Mouse (Mus musculus) cerebellum, postnatal 4 days (tissue): ENCODE data around the gene Gimap8.
"Not testable (repeated sequence)": the region's sequence is repeated elsewhere in the genome, so short reads cannot be mapped to it uniquely, and the experiment has no call there.

ENCODE experiments used
- DNase-seq, 2 experiments: peaks; one replicate each; pipeline ENCODE4 v3.0.0; 2022; ENCODE audit warnings: low spot score in 2 of 2, mixed read lengths in 1 of 2

Gimap8 gene

DNA sequence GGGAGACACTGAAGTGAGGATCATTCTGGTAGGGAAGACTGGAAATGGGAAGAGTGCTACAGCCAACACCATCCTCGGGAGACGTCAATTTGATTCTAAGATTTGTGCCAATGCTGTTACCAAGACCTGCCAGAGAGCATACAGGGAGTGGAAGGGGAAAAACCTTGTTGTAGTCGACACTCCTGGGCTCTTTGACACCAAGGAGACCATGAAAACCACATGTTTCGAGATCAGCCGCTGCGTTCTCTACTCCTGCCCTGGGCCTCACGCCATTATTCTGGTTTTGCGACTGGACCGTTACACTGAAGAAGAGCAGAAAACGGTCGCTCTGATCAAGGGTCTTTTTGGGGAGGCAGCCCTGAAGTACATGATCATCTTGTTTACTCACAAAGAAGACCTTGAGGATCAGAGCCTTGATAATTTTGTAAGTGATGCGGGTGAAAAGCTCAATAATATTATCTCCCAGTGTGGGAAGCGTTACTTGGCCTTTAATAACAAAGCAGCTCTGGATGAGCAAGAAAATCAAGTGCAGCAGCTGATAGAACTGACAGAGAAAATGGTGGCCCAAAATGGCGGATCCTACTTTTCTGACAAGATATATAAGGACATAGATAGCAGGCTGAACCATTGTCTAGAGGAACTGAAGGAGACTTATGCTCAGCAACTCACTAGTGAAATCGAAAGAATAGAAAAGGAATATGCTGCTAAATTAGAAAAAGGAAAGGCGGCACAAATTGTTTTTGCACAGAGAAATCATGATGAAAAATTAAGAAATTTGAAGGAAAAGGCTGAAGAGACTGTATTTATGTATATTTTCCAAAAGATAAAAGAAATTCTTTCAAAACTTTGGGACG lies 30.7 kb downstream of the Gimap8 start:
- no peak for DNase-seq

- DNase-seq: no peak
Observed at GRCm38 (mm10) chr6:48678391-48678790, 31.4 kb downstream of the Gimap8 start.

DNA sequence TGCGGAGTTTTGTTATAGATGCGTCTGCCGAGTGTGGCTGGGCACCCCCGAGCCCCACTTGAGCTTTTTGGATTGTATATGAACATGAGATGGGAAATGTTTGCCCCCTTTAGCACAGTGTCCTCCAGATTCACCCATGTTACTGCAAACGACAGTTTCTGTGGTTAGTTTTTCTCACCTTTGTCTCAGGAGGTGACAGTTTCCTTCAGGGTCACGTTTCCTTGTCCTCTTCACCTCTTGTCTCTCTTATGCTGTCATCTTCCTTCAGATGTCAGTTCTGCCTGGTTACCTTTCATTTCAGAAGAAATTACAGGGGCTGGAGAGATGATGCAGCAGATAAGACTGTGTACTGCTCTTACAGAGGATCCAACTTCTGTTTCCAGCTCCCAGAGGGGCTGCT lies 32.7 kb downstream of the Gimap8 start:
- DNase-seq: no peak

DNA sequence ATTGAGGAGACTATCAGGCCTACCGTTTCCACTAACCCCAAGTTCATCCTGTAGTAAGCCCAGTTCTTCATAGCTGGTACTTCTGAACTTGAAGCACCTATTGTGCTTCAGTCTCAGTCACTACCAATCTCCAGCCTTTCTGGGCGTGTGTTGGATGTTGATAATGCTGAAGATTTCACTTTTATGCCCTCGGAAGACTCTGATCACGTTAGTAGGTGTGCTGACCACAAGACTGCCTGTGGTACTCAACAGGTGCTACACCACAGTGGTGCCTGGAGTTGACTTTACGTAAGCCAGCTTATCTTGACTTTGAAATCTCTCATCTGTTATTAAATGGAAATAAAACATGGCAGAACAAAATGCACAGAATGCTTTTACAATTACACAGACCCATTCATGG lies 33.4 kb downstream of the Gimap8 start:
- DNase-seq: no peak

- no peak for DNase-seq
Observed at GRCm38 (mm10) chr6:48681472-48682090, 34.5 kb downstream of the Gimap8 start.

GRCm38 (mm10) chr6:48682271-48682670 lies 35.2 kb downstream of the Gimap8 start:
- DNase-seq: no peak

DNA sequence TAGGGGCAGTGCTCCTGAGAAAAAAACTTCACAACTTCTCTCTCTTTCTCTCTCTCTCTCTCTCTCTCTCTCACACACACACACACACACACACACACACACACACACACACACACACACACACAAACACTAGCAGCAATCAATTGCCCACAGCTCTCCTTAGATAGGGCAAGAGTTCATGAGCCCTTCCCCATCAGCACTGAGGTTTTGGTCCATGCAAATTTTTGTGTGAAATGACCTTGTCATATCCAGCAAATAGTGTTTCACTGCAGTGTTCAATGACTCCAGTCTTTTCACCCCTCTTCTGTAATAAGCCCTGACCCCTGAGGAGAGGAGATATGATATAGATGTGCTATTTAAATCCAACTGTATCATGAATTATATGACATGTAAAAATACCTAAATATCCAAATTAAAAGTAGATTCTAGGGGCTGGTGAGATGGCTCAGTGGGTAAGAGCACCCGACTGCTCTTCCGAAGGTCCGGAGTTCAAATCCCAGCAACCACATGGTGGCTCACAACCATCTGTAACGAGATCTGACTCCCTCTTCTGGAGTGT lies 36.3 kb downstream of the Gimap8 start:
- DNase-seq: not testable (repeated sequence)

GRCm38 (mm10) chr6:48684319-48684718 lies 37.3 kb downstream of the Gimap8 start, which contains the start of gene Gimap4:
Gene Gimap4, plus strand, starts transcription at chr6:48684549.
- DNase-seq: no peak

GRCm38 (mm10) chr6:48684806-48685205 lies 37.8 kb downstream of the Gimap8 start:
- no peak for DNase-seq

GRCm38 (mm10) chr6:48685251-48685650 lies 38.2 kb downstream of the Gimap8 start:
- DNase-seq: no peak

DNA sequence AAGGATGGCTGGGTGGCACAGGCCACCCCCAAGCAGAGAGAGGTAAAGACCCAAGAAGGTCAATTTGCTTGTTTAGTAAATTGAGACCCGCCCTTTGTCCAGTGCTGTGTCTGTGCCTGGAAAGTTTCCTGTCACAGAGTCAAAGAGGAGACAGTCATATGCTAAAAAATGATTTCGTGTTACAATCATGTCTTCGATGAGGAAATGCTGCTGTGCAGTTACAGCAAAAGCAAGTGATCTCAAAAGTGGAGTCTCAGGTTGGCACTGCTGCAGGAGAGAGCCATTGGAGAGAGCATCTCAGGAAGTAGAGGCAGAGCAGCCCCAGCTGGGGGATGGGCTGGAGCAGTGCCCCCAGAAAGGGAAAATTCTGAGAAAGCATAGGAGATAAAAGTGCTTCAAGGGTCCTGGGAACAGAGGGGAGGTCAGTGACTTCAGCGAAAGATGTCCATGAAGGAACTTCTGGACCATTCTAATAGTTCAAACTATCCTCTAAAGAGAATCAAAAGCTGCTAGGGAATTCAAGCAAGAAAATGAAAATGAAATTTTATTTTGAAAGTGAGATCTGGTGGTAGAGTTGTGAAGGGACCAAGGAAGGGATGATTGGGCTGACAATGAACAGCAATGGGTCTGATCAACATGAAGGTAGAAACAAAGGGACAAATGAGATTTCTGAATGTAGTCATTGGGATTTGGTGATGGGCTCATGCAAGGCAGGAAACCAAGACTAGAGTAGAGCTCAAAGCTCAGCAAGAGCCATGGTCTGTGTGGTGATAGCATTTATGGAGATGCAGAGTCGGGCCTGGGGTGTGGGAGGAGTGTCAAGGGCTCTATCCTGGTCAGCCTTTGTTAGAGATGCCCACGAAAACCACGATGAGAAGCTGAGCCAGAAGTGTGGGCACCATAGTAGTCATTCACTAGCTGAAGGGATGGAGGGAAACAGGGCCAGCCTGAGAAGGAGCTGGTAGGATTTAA lies 38.9 kb downstream of the Gimap8 start:
- no peak for DNase-seq

GRCm38 (mm10) chr6:48687077-48687476 lies 40.0 kb downstream of the Gimap8 start:
- DNase-seq: no peak

DNA sequence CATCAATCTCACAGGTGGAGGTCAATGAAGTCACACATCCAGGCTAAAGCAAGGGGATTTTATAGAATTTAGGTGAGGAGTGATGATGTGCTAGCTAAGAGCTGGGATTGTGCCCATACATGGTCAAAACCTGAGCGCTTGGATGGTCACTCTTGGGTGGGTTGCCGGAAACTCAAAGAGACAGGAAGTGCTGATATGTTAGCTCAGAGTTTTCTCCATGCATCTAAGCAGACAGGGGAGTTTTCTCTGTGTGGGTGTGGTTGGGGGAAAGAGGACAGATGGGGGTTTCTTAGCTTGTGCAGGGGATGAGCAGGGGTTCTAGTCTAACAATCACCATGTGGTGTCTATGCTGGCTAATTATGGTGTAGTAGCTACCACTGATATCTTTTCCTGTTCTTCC lies 42.3 kb downstream of the Gimap8 start:
- DNase-seq: no peak

DNA sequence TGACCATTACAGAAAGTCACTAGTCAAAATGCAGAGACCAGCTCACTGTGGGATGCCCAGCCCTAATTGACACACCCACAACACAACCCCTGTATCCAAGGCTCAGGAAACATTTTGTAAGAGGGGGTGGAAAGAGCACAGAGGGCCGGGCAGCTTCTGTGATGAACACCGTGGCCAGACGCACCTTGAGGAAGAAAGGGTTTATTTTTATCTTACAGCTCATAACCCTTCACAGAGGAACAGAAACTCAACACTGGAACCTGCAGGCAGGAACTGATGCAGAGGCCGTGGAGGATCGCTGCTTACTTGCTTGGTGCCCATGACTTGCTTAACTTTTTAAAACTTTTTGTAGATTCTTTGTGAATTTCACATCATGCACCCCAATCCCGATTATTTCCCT lies 45.9 kb downstream of the Gimap8 start:
- no peak for DNase-seq

DNA sequence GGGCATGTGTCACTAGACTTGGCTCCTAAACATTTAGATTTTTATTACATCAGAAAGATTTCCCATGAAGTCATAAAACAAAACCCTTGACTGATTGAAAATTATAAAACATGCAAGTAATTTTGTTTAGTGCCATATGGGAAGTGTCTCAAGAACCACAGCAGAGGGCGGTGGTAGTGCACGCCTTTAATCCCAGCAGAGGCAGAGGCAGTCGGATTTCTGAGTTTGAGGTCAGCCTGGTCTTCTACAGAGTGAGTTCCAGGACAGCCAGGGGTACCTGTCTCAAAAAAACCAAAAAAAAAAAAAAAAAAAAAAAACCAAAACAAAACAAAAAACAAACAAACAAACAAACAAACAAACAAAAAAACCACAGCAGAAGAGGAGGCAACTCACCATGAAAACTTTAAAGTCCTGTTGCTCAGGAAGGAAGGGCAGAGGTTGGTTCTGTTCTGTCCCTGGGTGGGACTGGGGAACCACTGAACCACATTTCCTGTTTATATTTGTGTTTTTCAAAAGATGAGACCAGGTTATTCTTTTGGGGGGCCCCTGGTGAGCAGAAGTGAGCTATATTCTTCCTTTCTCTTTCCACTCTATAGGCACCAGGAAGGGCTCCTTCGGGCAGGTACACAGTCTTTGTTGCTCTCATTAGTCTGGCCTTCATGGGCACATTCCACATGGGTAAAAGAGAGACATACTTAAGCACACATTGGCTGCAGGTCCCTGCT lies 50.0 kb downstream of the Gimap8 start:
- no peak for DNase-seq

GRCm38 (mm10) chr6:48697555-48697930 lies 50.5 kb downstream of the Gimap8 start:
- no peak for DNase-seq

- no peak for DNase-seq
Observed at GRCm38 (mm10) chr6:48698066-48698856, 51.2 kb downstream of the Gimap8 start.

DNA sequence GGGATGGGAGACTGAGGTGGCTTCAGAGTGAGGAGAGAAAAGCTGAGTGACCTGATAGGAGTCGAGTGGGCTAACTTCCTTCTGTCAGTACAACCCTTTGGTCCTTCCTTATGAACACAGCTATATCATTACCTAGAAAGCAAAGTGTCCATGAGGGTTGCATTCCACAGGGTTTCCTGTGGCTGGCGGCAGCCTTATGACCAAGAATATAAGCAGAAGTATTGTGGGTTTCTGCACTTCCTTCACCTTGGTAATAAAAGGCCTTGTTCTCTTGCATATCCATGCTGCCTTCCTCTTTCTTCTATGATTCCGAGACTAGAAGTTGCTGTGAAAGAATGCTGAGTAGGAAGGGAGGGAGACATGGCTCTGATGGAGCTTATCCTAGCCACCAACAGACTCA lies 51.9 kb downstream of the Gimap8 start:
- no peak for DNase-seq

GRCm38 (mm10) chr6:48700251-48701075 lies 53.4 kb downstream of the Gimap8 start:
- DNase-seq: no peak
